Mouse (Mus musculus) ES-Bruce4 (cell line): ENCODE measurements around the gene Abcb8.

ENCODE experiments used
- CTCF ChIP-seq: IDR thresholded peaks from one replicate; pipeline ENCODE4 v1.8.1; 2011; ENCODE audit warnings: low read depth, low read length
- POLR2A ChIP-seq: IDR thresholded peaks from one replicate; pipeline ENCODE4 v1.8.1; 2011; ENCODE audit warnings: low read length; ENCODE audit not compliant: insufficient read depth

- TF ChIP-seq POLR2A (no peak), CTCF (no peak)
These were observed 53.2 kb downstream of the Abcb8 start for GRCm38 (mm10) chr5:24446630-24447029.
